Mouse (Mus musculus): Measurements from ENCODE around the gene Panx1. TPM values are rescaled to one million over a fixed set of nuclear protein-coding genes. Genes with fewer than 3 reads are reported as not detected.

Gene Panx1
- 10 to 100 TPM; 37.7 to 38.8 TPM for total RNA-seq (2021)

DNA sequence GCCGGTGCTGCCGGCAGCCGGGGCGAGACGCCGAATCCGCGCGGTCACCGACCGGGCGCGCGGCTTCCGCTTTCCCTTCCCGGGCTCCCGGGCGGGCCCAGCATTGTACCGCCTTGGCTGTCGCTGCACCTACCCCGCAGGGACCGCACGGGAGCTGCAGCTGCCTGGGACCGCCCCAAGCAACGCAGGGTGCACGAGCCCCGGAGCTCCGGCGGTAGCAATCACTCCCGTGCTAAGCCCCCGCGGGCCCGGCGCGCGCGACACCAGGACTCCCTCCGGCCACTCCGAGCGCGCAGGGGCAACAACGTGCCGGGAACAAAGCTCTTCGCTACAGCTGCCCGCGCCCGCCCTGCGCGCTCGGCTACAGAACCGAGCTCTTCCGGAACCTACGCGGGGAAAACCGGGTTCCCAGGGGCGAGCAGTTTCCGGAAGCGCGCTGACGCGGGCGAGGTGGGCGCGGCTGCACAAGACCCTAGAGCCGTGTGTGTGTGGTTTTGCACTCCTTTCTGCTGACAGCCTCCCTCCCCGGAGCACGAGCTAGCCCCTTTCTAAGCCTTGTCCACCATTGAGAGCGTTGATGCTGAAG lies at the start of gene Panx1:
Gene Panx1, minus strand, starts transcription at position 395 of the 586 bp plus-strand sequence.
- intact Hi-C loops (cut with DNase I) = no loop called here
- DNase-seq (ENCODE audit: low spot score in 2 of 2) = peak; percentile 68 to 70

GRCm38 (mm10) chr9:15068686-15069295 lies 23.5 kb upstream of the Panx1 start:
- intact Hi-C loops (cut with DNase I) = no loop called here
- DNase-seq (ENCODE audit: low spot score in 2 of 2) = peak in 1 of 2 experiments; percentile 54

DNA sequence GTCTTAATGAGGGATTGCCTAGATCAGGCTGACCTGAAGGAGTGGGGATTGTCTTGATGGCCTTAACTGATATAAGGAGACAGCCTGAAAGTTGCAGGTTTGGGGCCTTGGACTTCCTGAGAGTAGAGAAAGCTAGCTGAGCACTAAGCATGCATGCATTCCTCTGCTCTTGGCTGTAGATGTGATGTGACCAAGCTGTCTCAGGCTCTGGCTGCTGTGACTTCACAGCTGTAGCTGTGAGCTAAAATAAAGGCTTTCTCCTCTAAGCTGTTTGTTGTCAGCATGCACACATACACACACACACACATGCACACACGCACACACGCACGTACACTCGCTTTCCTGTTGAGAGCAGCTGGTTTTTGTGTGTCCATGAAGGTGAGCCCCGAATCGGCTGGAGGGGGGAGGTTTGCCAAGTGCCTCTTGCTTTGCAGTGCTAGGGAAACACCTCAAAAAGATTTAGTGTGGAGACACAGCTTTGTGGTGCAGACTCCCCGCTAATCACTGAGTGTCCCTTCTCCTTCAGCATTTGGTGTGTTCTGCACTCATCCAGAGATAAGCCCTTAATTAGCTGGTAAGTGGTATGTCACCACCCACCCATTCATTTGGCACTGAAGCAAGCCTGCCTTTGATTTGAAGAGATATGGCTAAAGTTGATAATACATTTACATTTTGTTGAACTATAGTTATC lies 22.9 kb upstream of the Panx1 start:
- intact Hi-C loops (cut with DNase I) = no loop called here
- DNase-seq (ENCODE audit: low spot score in 2 of 2) = peak in 1 of 2 experiments; percentile 21

GRCm38 (mm10) chr9:15064176-15064575 lies 18.9 kb upstream of the Panx1 start:
- no peak for DNase-seq (ENCODE audit: low spot score in 2 of 2)
- intact Hi-C loops (cut with DNase I) = no loop called here

DNA sequence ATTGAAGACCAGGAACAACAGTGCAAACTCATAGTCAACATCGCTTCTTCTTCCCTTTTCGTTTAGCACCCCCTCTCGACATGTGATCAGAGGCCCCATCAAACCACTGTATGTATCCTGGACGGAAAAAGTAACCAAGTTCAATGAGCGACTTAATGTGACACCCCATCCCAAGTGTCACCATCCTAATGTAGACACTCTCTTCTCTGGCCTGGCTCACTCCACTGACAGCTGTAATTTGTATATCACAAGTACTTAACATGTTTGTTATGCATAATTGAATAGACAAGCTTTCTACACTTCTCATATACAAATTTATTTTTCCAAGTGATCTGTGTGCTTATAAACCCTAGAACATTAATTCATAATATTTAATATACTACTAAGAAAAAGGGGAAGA lies 15.6 kb upstream of the Panx1 start:
- no peak for DNase-seq (ENCODE audit: low spot score in 2 of 2)
- intact Hi-C loops (cut with DNase I) = no loop called here

GRCm38 (mm10) chr9:15060026-15060425 lies 14.7 kb upstream of the Panx1 start:
- intact Hi-C loops (cut with DNase I) = no loop called here
- DNase-seq (ENCODE audit: low spot score in 2 of 2) = no peak

DNA sequence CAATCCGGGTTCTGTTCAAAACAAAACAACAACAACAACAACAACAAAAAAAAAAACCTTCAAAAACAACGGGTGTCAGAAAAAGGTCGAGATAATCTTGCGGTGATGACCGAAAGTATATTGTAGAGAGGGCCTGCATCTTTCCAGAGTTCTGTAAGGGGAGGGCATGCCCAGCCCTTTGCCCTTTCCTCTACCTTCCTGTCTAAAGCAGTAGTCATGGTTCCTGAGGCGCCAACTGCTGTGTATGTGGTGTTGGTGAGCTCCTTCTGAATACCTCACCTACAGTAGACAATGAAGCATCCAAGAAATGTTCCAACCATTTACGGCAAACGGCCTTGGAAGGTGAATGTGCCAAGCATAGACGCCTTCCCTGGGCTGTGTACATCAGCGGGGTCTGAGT lies 462 bp upstream of the Panx1 start:
- DNase-seq (ENCODE audit: low spot score in 2 of 2) = no peak
- intact Hi-C loops (cut with DNase I) = no loop called here

DNA sequence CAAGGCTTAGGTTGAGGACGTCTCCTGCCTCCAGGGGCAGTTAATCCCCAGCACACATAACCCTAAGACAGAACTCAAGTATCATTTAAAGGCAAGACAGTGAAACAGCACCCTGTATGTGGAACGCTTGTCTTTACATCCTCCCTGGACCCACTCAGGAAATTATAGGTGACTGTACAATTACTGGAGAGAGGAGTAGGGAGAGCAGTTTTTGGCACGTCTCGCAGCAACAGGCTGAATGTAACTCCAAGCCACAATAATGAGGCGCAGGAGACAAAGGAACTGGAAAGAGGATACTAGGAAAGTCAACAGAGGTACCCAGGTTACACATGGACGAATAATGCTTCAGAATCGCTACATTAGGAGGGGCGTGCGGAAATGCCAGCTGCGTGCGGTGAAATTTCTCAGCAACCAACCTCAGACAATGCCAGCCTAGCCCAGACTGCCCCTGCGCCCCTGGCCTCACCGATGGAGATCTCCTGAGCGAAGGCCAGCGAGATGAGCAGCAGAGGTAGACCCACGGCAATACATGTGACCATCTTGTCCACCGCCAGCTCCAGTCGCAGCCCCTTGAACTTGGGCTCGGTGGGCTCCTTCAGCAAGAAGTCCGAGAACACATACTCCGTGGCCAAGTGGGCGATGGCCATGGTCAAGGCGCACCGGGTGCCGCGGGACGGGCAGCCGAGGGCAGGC lies 741 bp downstream of the Panx1 start:
- peak in 1 of 2 experiments; percentile 28 for DNase-seq (ENCODE audit: low spot score in 2 of 2)
- intact Hi-C loops (cut with DNase I) = no loop called here

DNA sequence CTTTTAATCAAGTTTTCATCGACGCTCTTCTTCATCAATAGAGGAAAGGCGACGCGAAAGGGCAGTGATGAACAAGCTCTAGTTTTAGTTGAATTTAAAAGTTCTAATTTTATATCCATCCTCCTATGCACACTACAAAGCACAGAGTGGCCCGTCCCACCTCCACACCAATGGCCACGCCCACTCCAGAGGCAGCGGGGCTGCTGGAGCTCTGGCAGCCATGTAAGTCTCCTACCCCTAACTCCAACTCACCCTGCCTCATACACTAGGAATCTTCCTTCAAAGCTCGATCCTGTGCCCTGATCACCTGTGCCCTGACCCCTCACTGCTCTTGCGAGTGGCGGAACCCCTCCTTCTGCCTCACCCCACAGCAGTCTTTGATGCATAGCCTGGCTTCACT lies 3.7 kb downstream of the Panx1 start:
- intact Hi-C loops (cut with DNase I) = no loop called here
- no peak for DNase-seq (ENCODE audit: low spot score in 2 of 2)

DNA sequence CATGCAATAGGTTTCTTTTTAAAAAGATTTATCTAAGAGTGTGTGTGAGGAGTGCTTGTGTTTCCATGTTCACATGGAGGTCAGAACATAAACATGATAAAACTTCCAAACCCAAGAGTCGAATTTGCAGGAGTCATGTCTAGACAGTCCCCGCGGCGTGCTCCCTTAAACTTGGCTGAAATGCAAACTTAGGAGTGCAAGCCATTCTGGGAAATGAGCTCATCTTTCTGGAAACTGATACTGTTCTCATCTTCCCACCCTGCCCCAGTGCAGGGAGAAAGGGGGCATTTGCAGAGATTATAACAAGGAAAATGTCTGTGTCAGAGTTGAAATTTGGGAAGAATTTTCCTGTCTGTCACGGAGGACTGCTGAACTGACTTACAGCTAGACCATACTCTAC lies 5.4 kb downstream of the Panx1 start:
- intact Hi-C loops (cut with DNase I) = no loop called here
- no peak for DNase-seq (ENCODE audit: low spot score in 2 of 2)

GRCm38 (mm10) chr9:15037704-15038103 lies 7.6 kb downstream of the Panx1 start:
- intact Hi-C loops (cut with DNase I) = no loop called here
- DNase-seq (ENCODE audit: low spot score in 2 of 2) = no peak

- DNase-seq (ENCODE audit: low spot score in 2 of 2) = no peak
- intact Hi-C loops (cut with DNase I) = no loop called here
These were observed 8.0 kb downstream of the Panx1 start for GRCm38 (mm10) chr9:15037237-15037636.

DNA sequence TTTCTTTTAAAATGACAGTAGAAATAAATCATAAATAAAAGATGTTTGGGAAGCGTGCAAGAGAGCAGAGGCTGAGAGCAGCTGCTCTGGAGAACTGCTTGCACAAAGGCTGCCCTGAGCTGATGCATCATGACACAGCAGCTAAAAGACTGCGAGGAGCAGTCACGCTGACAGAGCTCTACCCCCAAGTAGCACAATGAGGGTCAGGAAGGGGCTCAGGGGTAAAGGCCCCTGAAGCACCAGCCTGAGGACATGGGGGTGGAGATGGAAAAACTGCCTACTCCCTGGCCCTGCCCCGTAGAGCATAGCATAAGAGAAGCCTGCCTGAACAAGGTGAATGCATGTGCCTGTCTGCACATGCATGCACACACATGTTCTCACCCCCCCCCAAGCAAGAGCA lies 8.5 kb downstream of the Panx1 start:
- intact Hi-C loops (cut with DNase I) = no loop called here
- DNase-seq (ENCODE audit: low spot score in 2 of 2) = no peak

DNA sequence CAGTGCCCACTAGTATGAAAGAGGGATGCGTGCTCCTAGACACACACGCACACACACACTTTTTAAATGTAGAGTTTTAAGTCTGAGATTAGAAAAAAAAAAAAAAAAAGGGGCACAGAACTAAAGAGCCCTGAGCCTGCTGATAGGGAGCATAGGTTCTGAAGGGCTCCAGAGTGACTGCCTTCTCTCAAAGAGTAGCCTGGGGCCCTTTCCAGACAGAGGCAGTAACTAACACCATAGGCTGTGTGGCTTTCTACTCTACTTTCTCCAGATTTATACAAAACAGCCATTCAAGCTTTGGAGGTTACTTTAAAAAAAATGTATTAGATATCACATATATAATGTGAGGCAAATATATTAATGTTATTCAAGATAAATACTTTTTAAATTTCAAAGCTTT lies 8.9 kb downstream of the Panx1 start:
- DNase-seq (ENCODE audit: low spot score in 2 of 2) = no peak
- intact Hi-C loops (cut with DNase I) = no loop called here

- DNase-seq (ENCODE audit: low spot score in 2 of 2) = no peak
- intact Hi-C loops (cut with DNase I) = no loop called here
These were observed 9.3 kb downstream of the Panx1 start for GRCm38 (mm10) chr9:15035979-15036378.

- intact Hi-C loops (cut with DNase I) = no loop called here
- DNase-seq (ENCODE audit: low spot score in 2 of 2) = no peak
These were observed 10.6 kb downstream of the Panx1 start for GRCm38 (mm10) chr9:15034546-15035273.

- peak; percentile 46 to 55 for DNase-seq (ENCODE audit: low spot score in 2 of 2)
- intact Hi-C loops (cut with DNase I) = loop anchor here (2.0 kb wide), 1 partner anchor 179 kb away; no protein-coding TSS in a partner anchor
These were observed 11.6 kb downstream of the Panx1 start for GRCm38 (mm10) chr9:15033568-15034160.

DNA sequence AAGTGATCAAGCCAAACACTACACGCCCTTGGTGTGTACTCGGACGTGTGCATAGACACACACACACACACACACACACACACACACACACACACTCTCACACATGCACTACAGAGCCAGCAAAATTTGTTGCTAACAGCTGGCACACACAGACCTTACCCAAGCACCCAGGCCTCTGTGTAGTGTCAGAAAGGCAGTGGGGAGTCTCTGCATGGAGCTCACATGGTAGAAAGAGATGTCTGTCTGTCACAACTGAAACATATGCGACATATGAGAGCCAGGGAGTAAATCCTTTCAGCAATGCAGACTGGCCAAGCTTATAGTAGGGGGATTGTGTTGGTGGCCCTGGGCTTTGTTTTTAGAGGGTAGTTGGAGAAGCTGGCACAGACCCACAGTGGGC lies 12.5 kb downstream of the Panx1 start:
- intact Hi-C loops (cut with DNase I) = loop anchor here (2.0 kb wide), 1 partner anchor 180 kb away; no protein-coding TSS in a partner anchor
- no peak for DNase-seq (ENCODE audit: low spot score in 2 of 2)

DNA sequence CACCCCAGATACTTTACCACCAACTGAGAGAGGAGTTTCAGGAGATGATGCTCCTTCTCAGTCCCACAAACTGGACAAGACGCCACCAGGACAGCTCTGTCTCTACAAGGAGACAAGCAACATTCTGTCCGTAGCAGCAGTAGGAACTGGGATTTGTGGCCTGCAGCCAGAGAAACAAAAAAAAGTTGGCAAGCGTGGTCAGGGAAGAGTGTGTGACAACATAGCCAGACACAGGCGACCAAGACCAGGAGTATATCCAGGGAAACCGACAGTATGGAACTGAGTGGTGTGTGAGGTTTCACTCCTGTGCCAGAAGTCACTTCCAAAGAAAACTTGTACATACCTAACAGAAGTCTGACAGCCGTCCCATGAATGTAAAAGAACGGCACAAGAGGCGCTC lies 14.5 kb downstream of the Panx1 start:
- peak in 1 of 2 experiments; percentile 33 for DNase-seq (ENCODE audit: low spot score in 2 of 2)
- intact Hi-C loops (cut with DNase I) = no loop called here

All from left cerebral cortex, postnatal 25 days (tissue).